Mouse (Mus musculus): ENCODE results near the gene Abca16. TPM values are rescaled to one million over a fixed set of nuclear protein-coding genes. Genes with fewer than 3 reads are reported as not detected.

The Abca16 gene
- polyA plus RNA-seq, 1 experiment from 2014 or later, result not detected

Other genes with a start within 250 kb of the Abca16 start
- gene Anks4b, start 235.8 kb upstream of the Abca16 start, polyA plus RNA-seq (2015; fragmentation: Nextera tagmentation; extraction: Ambion mirVana), result not detected in 2 replicates
- gene Crym, start 207.5 kb upstream of the Abca16 start, polyA plus RNA-seq (2015; fragmentation: Nextera tagmentation; extraction: Ambion mirVana), result 1.7 and 2.8 TPM in 2 replicates
- gene Abca14, start 205.7 kb upstream of the Abca16 start, polyA plus RNA-seq (2015; fragmentation: Nextera tagmentation; extraction: Ambion mirVana), result not detected in 2 replicates
- gene Abca15, start 81.0 kb upstream of the Abca16 start, polyA plus RNA-seq (2015; fragmentation: Nextera tagmentation; extraction: Ambion mirVana), result 0.15 TPM in 1 of 2 replicates, not detected in the other
- 388 and 489 TPM in 2 replicates for gene Uqcrc2, start 225.5 kb downstream of the Abca16 start, polyA plus RNA-seq (2015; fragmentation: Nextera tagmentation; extraction: Ambion mirVana)